Mouse (Mus musculus) erythroblast, embryonic 14.5 days (primary cell): ENCODE data around the gene Gins1.

Experiments
- GATA1 ChIP-seq: IDR thresholded peaks from 2 replicates; pipeline ENCODE4 v1.6.1; 2012; ENCODE audit warnings: low read length, inconsistent platforms, mixed read lengths
- TAL1 ChIP-seq: IDR thresholded peaks from 3 replicates; pipeline ENCODE4 v1.6.1; 2012; ENCODE audit warnings: low read length, inconsistent platforms, mixed read lengths

DNA sequence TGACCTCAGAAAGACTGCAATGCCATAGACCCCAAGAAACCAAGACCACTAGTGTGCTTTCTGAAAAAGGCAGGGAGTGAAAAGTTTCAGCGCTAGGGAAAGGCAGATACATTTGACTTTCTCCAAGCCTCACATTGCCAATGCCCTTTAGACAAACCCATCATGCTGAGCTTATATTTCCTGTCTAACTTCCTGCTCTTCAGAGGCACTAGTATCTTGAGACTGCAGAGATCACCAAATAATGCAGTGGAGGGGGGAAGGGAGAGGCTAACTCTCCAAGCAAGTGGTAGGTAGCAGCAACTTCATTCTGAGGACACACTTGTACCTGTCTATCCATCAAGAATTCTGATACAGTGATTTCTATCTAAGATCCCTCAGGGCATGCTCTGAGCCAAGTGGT is 35.8 kb upstream of the Gins1 start:
- TF ChIP-seq GATA1 (no peak), TAL1 (no peak)
